Mouse (Mus musculus) kidney, embryonic 16.5 days (tissue): ENCODE measurements at regions not wholly inside any gene's neighbourhood (a gene's known extent, or its start where the extent isn't known, plus 50 kb on each side); places are given as distances from the start of the nearest gene placed in this dataset.
A peak's percentile ranks its signal among the peaks of the same experiment; 100 is the strongest.

Experiments used
- ATAC-seq: fragments of 200-750 bp; cut with Nextera tagmentation; 2 replicates; pipeline ENCODE4 v1.8.0; 2017; ENCODE audit warnings: moderate TSS enrichment; ENCODE audit not compliant: low FRiP score, low TSS enrichment
- H3K27ac ChIP-seq: fragments of 300-500 bp; sonication (generic); 2 replicates; pipeline ENCODE4 v1.5.1; 2014; ENCODE audit warnings: low read length
- H3K27me3 ChIP-seq: fragments of 300-500 bp; sonication (generic); 2 replicates; pipeline ENCODE4 v1.6.1; 2014; ENCODE audit warnings: low read length, control low read depth, mixed read lengths; ENCODE audit not compliant: insufficient read depth
- H3K36me3 ChIP-seq: fragments of 300-500 bp; sonication (generic); 2 replicates; pipeline ENCODE4 v1.6.1; 2014; ENCODE audit warnings: low read length, control low read depth, mixed read lengths; ENCODE audit not compliant: insufficient read depth
- H3K4me1 ChIP-seq: fragments of 300-500 bp; sonication (generic); 2 replicates; pipeline ENCODE4 v1.6.1; 2014; ENCODE audit warnings: low read length, control low read depth, mixed read lengths; ENCODE audit not compliant: insufficient read depth
- H3K4me2 ChIP-seq: fragments of 300-500 bp; sonication (generic); replicated peaks from 2 replicates; pipeline ENCODE4 v1.6.1; 2014; ENCODE audit warnings: low read depth, low read length
- H3K4me3 ChIP-seq: fragments of 300-500 bp; sonication (generic); 2 replicates; pipeline ENCODE4 v1.5.1; 2014; ENCODE audit warnings: mild to moderate bottlenecking, low read length
- H3K9ac ChIP-seq: fragments of 300-500 bp; sonication (generic); replicated peaks from 2 replicates; pipeline ENCODE4 v1.6.1; 2014; ENCODE audit warnings: low read length
- H3K9me3 ChIP-seq: fragments of 300-500 bp; sonication (generic); 2 replicates; pipeline ENCODE4 v1.6.1; 2016; ENCODE audit warnings: low read length, control low read depth
- WGBS: fragments of 180-500 bp; shearing (Covaris S2); extraction: QIAGEN DNeasy Blood & Tissue Kit; methylation state at CpG from one replicate; pipeline ENCODE4 v1.1.7; 2014; 5-methylcytosine and 5-hydroxymethylcytosine counted together

DNA sequence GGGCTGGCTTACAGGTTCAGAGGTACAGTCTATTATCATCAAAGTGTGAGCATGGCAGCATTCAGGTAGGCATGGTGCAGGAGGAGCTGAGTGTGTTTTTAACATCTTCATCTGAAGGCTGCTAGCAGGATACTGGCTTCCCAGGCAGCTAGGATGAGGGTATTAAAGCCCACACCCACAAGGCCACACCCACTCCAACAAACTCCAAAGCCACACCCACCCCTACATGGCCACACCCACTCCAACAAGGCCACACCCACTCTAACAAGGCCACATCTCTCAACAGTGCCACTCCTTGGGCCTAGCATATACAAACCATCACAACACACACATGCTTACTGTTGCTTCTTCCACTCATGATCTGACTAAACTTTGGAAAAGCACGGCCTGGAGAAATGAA, 172.5 kb downstream of the Msrb3 start:
- peaks cover 18% of the 10 kb centered on the region for H3K4me1 ChIP-seq
- no peaks in the 10 kb centered on the region for H3K36me3 ChIP-seq
- no peak overlapping the region for H3K4me2 ChIP-seq
- 94% methylated on average over 1 of the region's 1 CpGs for WGBS
- H3K27ac ChIP-seq: no peak overlapping the region
- H3K4me3 ChIP-seq: no peak overlapping the region
- no peak overlapping the region for H3K9ac ChIP-seq
- no peak for ATAC-seq
- H3K27me3 ChIP-seq: peaks cover 7% of the 10 kb centered on the region
- no peaks in the 10 kb centered on the region for H3K9me3 ChIP-seq

DNA sequence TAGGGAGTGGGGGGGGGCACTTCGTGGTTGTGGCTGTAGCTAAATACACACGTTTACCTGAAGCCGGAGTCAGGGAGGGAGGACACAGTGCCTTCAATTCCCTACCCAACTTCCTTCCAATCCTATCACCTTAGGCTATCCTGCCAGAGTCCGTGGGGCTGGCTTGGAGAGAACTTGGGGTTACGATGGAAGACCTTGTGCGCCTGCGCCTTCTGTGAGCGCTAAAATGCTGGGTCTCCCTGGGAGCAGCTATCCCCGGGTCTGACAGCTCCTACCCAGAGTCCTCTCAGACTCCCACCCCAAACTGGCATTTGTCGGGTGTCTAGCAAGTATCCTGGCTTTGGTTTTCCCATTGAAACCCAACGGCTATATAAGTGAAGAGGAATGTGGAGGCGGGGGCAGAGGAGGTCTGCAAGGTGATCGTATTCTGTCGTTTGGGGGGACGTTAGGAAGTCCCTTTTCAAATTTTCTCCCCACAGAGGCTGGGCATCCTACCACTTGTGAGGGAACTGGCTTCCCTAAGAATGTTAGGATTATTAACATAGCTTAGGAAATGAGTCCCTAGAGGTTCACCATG, 176.9 kb downstream of the Msrb3 start:
- Histone ChIP-seq H3K9ac (no peak overlapping the region; the same call in 1 of the 2 replicates), H3K4me2 (peak overlapping the region; percentile 46), H3K27ac (no peak overlapping the region), H3K4me3 (0 out of 2 replicates have a peak overlapping the region, but pooled peaks have one; percentile 8), H3K9me3 (no peaks in the 10 kb centered on the region), H3K27me3 (peaks cover 7% of the 10 kb centered on the region), H3K4me1 (peaks cover 43% of the 10 kb centered on the region), H3K36me3 (no peaks in the 10 kb centered on the region)
- ATAC-seq: no peak
- 15% methylated on average over 15 of the region's 15 CpGs for WGBS

DNA sequence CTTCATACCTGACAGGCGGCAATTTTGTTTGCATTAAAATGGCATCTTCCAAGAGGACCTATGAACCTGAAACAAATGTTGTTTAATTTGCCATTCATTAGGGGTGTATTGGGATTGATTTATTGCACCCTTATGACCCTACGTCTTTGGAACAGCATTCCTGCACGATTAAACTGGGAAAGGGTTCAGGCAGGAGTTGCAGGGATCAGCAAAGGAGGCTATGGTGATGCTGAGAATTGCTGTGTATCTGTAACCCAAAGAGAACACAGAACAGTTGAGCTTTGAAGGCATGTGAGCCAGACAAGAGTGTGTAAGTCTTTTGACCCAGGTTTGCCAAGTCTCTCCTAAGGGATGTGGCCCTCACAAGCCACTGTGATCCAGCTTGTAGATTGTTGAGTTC, 177.9 kb downstream of the Msrb3 start:
- Histone ChIP-seq H3K27ac (peak overlapping the region; percentile 69; the same call in 1 of the 2 replicates), H3K4me1 (peaks cover 50% of the 10 kb centered on the region)

DNA sequence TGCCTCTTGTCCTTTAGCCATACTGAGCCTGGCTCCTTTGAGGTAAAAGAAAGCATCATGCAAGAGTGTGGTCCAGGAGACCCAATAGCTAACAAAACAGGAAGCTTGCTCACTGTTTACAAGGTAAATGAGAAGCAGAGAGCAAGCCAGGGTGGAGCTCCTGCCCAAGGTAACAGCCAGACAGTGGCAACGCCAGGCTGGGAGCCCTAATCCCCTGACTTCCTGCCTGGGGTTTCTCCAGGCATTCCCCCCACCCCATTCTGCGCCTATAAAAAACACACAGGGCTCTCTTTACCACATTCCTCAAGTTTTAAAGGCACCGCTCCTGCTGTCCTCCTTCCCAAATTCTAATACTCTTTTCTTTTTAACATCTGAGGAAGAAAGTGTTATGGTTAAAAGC, 178.8 kb downstream of the Msrb3 start:
- Histone ChIP-seq H3K27me3 (peaks cover 7% of the 10 kb centered on the region), H3K4me2 (no peak overlapping the region), H3K27ac (peak overlapping the region; percentile 27; the same call in 1 of the 2 replicates), H3K4me1 (peaks cover 50% of the 10 kb centered on the region), H3K9me3 (no peaks in the 10 kb centered on the region), H3K36me3 (no peaks in the 10 kb centered on the region), H3K4me3 (no peak overlapping the region), H3K9ac (no peak overlapping the region)
- no peak for ATAC-seq
- 32% methylated on average over 3 of the region's 3 CpGs for WGBS

More for the DNA sequence above, 177.9 kb downstream of the Msrb3 start:
- no peak overlapping the region for H3K4me3 ChIP-seq
- no peak; the same call in 1 of the 2 replicates for ATAC-seq
- no peaks in the 10 kb centered on the region for H3K9me3 ChIP-seq
- 29% methylated on average over 3 of the region's 3 CpGs for WGBS
- no peak overlapping the region for H3K4me2 ChIP-seq
- no peaks in the 10 kb centered on the region for H3K36me3 ChIP-seq
- H3K27me3 ChIP-seq: peaks cover 7% of the 10 kb centered on the region
- H3K9ac ChIP-seq: no peak overlapping the region

DNA sequence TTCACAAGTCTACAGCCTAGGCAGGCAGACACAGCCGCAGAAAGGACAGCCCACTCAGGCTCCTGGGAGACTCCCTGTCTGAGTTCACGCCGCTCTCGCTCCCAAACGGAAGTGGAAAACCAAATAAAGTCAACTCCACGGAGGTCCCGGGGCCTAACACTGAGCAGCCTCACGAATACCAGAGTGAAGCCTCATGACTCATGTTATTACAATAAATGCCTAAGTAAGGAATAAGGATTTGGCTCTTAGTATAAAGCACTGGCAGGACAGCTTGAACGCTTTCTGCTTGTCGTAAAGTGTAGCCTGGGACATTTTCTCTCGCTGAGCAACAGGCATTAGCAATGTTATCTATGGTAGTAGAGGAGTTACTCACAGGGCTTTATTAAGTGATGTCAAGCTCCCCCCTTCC, 181.7 kb downstream of the Msrb3 start:
- peak overlapping the region; percentile 93 for H3K27ac ChIP-seq
- WGBS: 30% methylated on average over 11 of the region's 11 CpGs

DNA sequence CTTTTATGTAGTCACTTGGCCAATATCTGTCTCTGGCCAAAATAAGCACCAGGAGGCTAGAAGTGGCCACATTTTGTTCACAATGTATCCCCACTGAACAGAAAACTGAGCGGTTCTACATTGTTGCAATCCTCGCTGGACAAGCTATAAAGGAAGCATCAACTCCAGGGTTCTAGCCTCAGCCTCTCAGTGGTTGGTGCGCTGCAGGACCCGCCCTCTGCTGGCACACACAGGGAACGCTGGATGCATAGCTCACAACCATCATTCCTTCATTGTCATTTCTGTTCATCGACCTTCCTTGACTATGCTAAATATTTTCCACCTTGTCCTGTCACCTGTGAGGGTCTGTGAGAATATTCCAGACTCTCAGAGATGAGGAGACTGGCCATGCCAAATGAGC, 182.5 kb downstream of the Msrb3 start:
- Histone ChIP-seq H3K27ac (peak overlapping the region; percentile 93), H3K4me1 (peaks cover 33% of the 10 kb centered on the region), H3K9ac (no peak overlapping the region), H3K4me2 (no peak overlapping the region), H3K9me3 (no peaks in the 10 kb centered on the region), H3K27me3 (no peaks in the 10 kb centered on the region), H3K36me3 (no peaks in the 10 kb centered on the region), H3K4me3 (no peak overlapping the region)
- 70% methylated on average over 6 of the region's 6 CpGs for WGBS
- ATAC-seq: no peak

More for the DNA sequence above, 181.7 kb downstream of the Msrb3 start:
- H3K4me1 ChIP-seq: peaks cover 41% of the 10 kb centered on the region
- no peaks in the 10 kb centered on the region for H3K36me3 ChIP-seq
- no peak overlapping the region for H3K4me3 ChIP-seq
- peak overlapping the region; percentile 10; the same call in 1 of the 2 replicates for H3K9ac ChIP-seq
- no peaks in the 10 kb centered on the region for H3K9me3 ChIP-seq
- peak; percentile 88 for ATAC-seq
- peak overlapping the region; percentile 11; the same call in 1 of the 2 replicates for H3K4me2 ChIP-seq
- no peaks in the 10 kb centered on the region for H3K27me3 ChIP-seq

DNA sequence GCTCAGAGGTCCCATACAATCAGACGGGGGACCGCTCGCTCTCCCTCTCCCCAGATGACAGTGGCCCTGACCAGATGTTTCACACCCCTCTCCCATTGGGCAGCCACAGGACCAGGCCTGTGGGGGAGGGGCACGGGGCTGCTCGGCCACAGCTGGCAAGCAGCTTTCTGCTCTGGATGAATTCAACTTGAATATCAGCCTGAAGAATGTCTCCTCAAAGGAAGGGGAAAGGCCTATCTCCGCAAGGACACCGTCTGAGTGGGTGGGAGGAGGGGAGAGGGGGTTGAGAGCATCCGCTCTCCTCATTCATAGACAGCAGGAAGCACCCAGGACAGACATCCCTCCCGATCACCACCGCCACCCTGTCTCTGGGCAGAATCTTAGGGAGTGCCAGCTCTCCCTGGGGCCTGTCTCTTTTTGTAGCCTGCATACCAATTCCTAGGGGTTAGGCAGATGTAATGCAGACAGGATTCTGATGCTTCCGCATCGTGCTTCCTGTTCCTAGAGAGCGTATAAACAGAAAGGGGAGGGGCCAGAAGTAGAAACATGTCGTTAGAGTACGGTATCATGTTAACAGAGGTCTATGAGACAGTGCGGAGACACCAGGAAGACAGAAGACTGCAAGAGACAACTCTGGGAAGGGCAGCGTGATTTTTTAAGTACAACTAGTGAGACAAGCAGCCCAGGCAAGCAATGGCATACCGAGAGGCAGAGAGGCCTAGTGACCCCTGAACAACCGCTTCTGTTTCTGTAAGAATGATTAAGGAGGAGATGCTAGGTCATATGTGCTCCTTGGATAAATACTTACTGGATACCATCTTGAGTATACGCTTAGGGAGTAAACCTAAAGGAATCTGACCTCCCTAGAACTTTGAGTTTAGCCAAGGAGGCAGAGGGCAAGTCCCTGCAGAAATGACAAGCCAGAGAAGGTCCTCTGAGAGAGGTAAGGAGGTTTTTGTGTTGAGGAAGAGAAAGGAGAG, 190.8 kb downstream of the Msrb3 start:
- no peak overlapping the region for H3K4me3 ChIP-seq
- ATAC-seq: peak; percentile 78
- WGBS: 19% methylated on average over 20 of the region's 20 CpGs
- 0 out of 2 replicates have a peak, but pooled peaks cover 2% of the 10 kb centered on the region for H3K9me3 ChIP-seq
- H3K27me3 ChIP-seq: no peaks in the 10 kb centered on the region
- peak overlapping the region; percentile 22 for H3K4me2 ChIP-seq
- H3K4me1 ChIP-seq: peaks cover 30% of the 10 kb centered on the region
- H3K27ac ChIP-seq: peak overlapping the region; percentile 81
- H3K9ac ChIP-seq: peak overlapping the region; percentile 48
- no peaks in the 10 kb centered on the region for H3K36me3 ChIP-seq

DNA sequence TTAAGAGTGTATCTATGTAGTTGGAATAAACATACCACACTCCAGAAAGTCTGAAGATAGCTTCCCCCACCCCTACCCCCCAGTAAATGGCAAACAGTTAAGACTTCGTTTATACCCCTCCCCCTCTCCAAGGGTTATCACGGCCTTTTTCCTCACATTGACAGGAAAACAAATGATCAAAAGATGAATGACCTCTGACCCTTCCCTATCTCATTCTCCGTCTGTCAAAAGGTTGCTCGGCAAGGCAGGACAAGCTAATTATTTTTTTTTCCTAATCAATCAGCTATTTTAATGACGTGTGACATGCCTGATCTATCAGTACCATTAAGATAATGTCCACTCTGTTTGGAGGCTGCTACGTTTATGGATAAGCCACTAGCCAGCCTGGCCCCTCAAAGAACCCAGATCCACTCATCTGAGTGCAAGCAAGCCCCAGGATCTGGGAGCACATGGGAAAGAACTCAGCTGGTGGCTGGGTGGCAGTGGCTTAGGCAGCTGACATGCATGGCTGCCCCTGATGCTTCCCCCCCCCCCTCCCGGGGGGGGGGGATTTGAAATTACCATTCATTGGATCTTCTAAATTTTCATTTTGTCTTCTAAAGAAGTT, 192.1 kb downstream of the Msrb3 start:
- H3K36me3 ChIP-seq: no peaks in the 10 kb centered on the region
- WGBS: 20% methylated on average over 7 of the region's 7 CpGs
- H3K27me3 ChIP-seq: no peaks in the 10 kb centered on the region
- no peak overlapping the region for H3K4me3 ChIP-seq
- H3K9ac ChIP-seq: no peak overlapping the region; the same call in 1 of the 2 replicates
- H3K9me3 ChIP-seq: 0 out of 2 replicates have a peak, but pooled peaks cover 2% of the 10 kb centered on the region
- H3K4me2 ChIP-seq: no peak overlapping the region
- H3K27ac ChIP-seq: peak overlapping the region; percentile 8; the same call in 1 of the 2 replicates
- H3K4me1 ChIP-seq: peaks cover 30% of the 10 kb centered on the region
- no peak for ATAC-seq

DNA sequence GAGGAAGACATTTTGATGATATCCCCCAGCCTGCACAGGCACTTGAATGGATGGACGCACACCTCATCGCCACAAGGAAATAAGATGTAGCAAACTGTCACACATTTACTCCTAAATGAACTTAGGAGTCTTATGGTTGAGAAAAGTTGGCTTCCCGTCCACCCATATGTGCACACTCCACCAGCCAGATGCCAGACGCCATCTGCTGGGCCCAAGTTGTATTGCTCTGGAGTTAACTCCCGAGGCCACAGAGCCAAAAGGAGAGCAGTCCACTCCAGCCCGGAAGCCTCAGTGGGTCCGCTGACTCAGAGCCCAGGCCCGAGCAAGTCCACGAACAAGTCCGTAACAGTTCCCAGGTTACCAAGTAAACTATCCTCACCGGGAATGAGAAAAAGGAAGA, 197.1 kb downstream of the Msrb3 start:
- Histone ChIP-seq H3K36me3 (no peaks in the 10 kb centered on the region), H3K27me3 (no peaks in the 10 kb centered on the region), H3K4me3 (no peak overlapping the region), H3K27ac (no peak overlapping the region), H3K4me1 (peaks cover 17% of the 10 kb centered on the region), H3K4me2 (0 out of 2 replicates have a peak overlapping the region, but pooled peaks have one; percentile 16), H3K9me3 (0 out of 2 replicates have a peak, but pooled peaks cover 2% of the 10 kb centered on the region), H3K9ac (0 out of 2 replicates have a peak overlapping the region, but pooled peaks have one; percentile 24)
- 14% methylated on average over 11 of the region's 11 CpGs for WGBS
- peak; percentile 85 for ATAC-seq
